Mouse (Mus musculus) induced T-regulatory cell, adult 2 months (primary cell): ENCODE data around the gene Ppp1r14a.

Experiments
- DNase-seq: peaks from one replicate; pipeline ENCODE4 v3.0.0-alpha.2; 2012; ENCODE audit warnings: low read depth

Ppp1r14a gene

GRCm38 (mm10) chr7:29303738-29304462 lies 14.8 kb downstream of the Ppp1r14a start, which contains the start of gene Dpf1:
TSS of gene Dpf1 (plus strand) at chr7:29303951.
- DNase-seq = peak; percentile 73

DNA sequence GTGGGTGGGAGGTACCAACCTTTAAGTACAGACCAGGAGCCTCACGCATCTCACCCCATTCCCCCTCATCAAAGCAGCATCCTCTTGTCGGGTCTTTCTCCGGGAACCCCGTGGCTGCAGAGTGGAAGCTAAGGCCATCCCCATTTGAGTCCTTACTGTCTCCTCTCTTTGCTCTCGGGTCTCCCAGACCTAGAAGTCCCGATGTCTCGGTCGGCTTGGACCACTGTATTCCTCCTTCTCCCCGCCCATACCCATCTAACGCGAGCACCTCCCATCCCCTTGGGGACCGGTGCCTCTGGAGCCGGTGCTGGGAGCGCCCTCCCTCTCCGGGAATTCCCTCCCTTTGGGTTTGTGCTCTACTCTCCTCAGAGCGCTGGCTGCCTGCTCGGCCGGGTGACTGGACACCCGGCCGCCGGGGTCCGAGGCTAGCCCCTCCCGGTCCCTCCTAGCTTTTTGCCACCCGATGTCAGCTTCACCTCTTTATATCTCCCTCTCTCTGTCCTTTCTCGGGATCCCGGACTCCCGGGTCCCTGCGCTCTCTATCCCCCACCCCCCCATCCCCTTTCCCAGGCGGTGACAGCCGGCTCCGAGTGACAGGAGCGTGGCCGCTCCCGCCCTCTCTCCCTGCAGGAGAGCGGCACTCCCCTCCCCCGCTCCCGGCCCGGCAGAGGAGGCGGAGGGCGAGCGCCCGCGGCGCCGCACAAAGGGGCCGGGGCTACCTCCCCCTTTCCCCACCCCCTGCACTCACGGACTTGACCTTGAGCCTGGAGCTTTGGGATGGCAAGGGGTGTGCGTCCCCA lies 15.6 kb downstream of the Ppp1r14a start:
- no peak for DNase-seq

DNA sequence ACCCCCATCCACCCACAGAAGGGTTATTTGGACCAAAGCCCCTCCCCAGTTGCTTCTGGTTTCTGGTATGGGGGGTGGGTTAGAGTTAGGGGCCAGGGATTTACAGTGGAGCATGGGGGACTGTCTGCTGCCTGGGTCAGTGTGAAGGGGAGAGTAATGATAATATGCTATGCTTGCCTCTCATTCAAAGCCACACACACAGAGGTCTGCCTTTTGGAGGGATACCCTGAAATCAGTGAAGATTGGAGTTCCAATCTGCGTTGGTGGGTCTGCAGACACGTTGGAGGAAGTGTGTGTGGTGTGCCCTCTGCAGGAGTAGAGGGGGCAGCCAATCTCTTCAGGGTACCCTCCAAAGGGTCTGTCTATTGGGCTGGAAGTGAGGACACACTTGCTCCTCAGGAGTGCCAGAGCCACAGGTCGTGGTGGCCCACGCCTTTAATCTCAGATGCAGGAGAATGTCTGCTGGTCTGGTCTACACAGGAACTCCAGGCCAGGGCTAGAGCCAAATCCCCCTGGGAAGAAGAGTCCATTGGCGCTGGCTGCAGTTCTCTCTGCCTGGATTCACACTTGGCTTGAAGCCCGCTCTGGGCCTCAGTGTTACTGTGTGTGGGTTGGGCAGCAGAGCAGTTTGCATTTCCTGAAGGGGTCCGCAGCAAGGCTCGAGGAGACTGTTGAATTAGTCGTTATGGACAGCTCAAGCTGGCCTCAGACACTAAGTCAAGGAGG lies 16.3 kb downstream of the Ppp1r14a start:
- no peak for DNase-seq

GRCm38 (mm10) chr7:29306108-29306507 lies 17.0 kb downstream of the Ppp1r14a start:
- no peak for DNase-seq

DNA sequence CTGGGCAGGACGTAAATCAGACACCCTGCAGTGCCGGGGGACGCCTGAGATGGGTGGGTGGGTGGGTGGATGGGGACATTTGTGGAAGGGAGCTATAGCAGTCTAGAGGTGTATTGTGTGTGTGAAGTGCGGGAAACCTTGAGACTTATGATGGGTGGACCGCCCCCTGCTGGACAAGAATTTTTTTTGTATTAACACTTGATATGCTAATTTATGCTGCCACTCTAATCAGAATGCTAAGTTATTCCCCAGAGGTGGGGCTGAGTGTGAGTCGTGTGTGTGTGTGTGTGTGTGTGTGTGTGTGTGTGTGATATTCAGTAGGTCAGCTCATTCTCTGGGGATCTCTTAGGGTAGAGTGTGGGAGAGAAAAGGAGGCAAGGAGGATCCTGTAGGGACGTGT lies 17.5 kb downstream of the Ppp1r14a start:
- peak; percentile 80 for DNase-seq

GRCm38 (mm10) chr7:29307350-29308104 lies 18.4 kb downstream of the Ppp1r14a start:
- peak; percentile 79 for DNase-seq

DNA sequence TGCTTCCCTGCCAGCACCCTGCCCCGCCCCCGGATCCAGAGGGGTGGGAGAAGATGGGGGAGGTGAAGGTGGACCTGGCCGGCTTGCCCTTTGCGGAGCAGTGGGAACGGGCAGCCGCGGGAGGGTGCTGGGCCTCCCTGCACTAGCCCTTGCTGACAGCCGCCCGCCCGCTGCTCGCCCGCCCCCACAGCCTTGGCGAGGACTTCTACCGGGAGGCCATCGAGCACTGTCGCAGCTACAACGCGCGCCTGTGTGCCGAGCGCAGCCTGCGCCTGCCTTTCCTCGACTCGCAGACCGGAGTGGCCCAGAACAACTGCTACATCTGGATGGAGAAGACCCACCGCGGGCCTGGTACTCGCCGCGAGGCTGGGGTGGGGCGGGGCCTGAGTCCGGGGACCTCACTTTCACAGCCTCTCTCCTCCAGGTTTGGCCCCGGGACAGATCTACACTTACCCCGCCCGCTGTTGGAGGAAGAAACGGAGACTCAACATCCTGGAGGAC lies 20.2 kb downstream of the Ppp1r14a start:
- DNase-seq = peak; percentile 39

- no peak for DNase-seq
Measured at GRCm38 (mm10) chr7:29309749-29310148, 20.6 kb downstream of the Ppp1r14a start.

DNA sequence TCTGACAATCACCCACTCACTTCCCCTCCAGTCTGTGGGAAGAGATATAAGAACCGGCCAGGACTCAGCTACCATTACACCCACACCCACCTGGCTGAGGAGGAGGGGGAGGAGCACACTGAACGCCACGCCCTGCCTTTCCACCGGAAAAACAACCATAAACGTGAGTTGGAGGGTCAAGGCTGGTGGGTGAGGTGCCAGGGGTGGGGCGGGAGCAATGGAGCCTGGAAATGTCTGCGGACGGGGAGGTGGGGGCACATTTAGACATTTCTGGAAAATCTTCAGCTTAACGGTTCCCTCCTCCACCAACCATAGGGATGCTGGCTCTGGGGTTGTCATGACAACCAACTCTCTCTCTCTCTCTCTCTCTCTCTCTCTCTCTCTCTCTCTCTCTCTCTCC lies 23.9 kb downstream of the Ppp1r14a start:
- no peak for DNase-seq

GRCm38 (mm10) chr7:29313572-29314261 lies 24.6 kb downstream of the Ppp1r14a start:
- DNase-seq = no peak

- DNase-seq = no peak
Measured at GRCm38 (mm10) chr7:29314844-29315628, 25.9 kb downstream of the Ppp1r14a start.

GRCm38 (mm10) chr7:29316137-29316734 lies 27.1 kb downstream of the Ppp1r14a start:
- no peak for DNase-seq

GRCm38 (mm10) chr7:29316976-29317375 lies 27.9 kb downstream of the Ppp1r14a start:
- no peak for DNase-seq

DNA sequence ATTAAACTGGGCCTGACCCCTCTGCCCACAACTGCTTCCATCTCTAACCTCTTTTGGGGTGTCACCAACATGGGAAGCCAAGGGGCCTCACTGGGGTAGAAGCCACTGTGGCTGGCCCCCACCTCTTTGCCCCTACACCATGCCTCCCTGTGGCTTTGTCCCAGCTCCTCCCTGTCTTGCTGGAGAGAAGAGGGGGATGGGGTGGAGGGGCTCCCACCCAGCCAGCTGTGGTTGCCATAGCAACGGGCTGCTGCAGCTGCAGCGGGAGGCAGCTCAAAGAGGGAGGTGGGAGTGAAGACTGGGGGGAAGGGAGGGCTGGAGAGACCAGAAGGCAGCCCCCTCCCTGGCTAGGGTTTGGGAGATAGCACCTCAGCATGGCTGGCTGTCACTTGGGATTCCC lies 28.4 kb downstream of the Ppp1r14a start:
- DNase-seq = no peak

- no peak for DNase-seq
Measured at GRCm38 (mm10) chr7:29318115-29318911, 29.2 kb downstream of the Ppp1r14a start.

DNA sequence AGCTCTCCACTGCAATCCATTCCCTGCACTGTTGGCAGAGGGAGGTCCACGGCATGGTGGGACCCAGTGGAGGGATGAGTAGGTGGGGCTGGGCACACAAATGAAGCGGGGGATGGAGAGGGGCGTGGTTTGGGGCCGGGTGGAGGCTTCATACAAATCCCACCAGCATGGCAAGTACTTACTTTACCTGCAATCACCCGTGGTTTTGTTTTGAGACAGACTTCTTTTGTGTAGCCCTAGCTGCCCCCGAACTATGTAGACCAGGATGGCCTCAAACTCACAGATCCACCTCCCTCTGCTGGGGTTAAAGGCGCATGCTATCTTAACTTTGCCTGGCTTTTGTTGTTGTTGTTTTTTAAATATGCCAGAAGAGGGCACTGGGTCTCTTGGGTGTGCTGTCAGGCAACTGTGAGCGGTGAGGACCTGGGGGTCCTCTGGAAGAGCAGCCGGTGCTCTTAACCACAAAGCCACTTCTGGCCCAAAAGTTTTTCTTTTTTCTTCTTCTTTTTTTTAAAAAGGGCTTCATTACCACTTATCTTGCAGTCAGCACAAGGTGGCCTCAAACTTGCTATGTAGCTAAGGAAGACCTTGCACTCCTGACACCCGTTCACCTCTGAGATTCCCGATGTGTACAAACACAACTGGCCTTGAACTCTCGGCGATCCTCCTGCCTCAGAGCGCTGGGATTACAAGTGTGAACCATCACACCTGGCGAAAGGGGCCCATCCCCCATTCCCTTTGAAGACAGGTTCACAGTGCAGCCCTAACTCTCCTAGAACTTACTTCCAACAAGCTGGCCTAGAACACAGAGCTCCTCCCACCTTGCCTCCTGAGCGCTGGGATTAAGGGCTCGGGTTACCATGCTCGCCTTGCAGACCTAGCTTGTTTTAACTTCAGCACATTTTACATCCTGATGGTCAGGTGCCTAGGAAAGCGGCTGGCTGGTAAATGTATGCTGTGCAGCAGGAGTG lies 30.5 kb downstream of the Ppp1r14a start:
- no peak for DNase-seq

GRCm38 (mm10) chr7:29327087-29327486 lies 38.0 kb downstream of the Ppp1r14a start:
- DNase-seq = no peak

DNA sequence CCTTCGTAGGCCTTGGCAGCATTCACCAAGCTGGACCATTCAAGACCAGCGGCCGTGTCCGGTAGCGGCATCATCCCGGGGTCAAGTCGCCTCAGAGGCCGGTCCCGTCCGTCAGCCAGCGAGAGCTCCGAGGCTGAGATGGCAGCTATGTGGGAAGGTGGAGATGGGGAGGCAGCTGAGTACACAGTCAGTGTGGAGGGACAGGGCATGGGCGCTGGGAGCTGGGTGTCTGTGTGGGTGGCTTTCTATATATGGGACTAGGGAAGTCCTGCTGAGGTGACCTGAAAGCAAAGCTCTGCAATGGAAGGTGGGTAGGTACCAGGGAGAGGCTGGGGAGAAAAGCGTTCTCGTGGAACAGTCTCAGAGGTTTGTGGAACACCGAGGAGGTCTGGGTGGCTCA lies 39.9 kb downstream of the Ppp1r14a start:
- DNase-seq = no peak
